Mouse (Mus musculus) MEL (cell line): Measurements from ENCODE around the gene Actn2.

Source experiments
- CTCF ChIP-seq, 3 experiments: IDR thresholded peaks in 2 of 3; conservative IDR thresholded peaks in 1 of 3; 2 replicates each; pipeline ENCODE4 v1.5.1; 2011 to 2012; ENCODE audit warnings: low read length in 3 of 3, low read depth in 2 of 3, mild to moderate bottlenecking in 2 of 3, improper control_type of control experiment in 1 of 3, inconsistent platforms in 1 of 3, mixed read lengths in 1 of 3, moderate library complexity in 1 of 3; ENCODE audit not compliant: control insufficient read depth in 1 of 3, insufficient read depth in 1 of 3, poor library complexity in 1 of 3, severe bottlenecking in 1 of 3
- EP300 ChIP-seq, 2 experiments: IDR thresholded peaks; 2 replicates each; pipeline ENCODE4 v1.6.1; 2011; ENCODE audit warnings: improper control_type of control experiment in 2 of 2, low read length in 2 of 2, low read depth in 1 of 2, mild to moderate bottlenecking in 1 of 2
- ETS1 ChIP-seq: IDR thresholded peaks from 2 replicates; pipeline ENCODE4 v1.6.1; 2012; ENCODE audit warnings: low read depth, mild to moderate bottlenecking, inconsistent platforms, low read length, improper control_type of control experiment, moderate library complexity
- MYC ChIP-seq: IDR thresholded peaks from 2 replicates; pipeline ENCODE4 v1.6.1; 2011; ENCODE audit warnings: low read depth, mild to moderate bottlenecking, low read length, improper control_type of control experiment, moderate library complexity
- POLR2A ChIP-seq, 2 experiments: IDR thresholded peaks; 2 replicates each; pipeline ENCODE4 v1.6.1; 2011 to 2012; ENCODE audit warnings: low read length in 2 of 2, mild to moderate bottlenecking in 2 of 2, control low read depth in 1 of 2, improper control_type of control experiment in 1 of 2, low read depth in 1 of 2, moderate library complexity in 1 of 2; ENCODE audit not compliant: control insufficient read depth in 1 of 2, insufficient read depth in 1 of 2, poor library complexity in 1 of 2
- POLR2AphosphoS5 ChIP-seq: IDR thresholded peaks from 2 replicates; pipeline ENCODE4 v1.6.1; 2012; ENCODE audit warnings: low read depth, borderline replicate concordance, mild to moderate bottlenecking, inconsistent platforms, low read length, moderate library complexity, mixed read lengths
- UBTF ChIP-seq: IDR thresholded peaks from 2 replicates; pipeline ENCODE4 v1.6.1; 2012; ENCODE audit warnings: low read depth, mild to moderate bottlenecking, inconsistent platforms, low read length, improper control_type of control experiment, moderate library complexity, borderline replicate concordance; ENCODE audit not compliant: insufficient read depth
- ZKSCAN1 ChIP-seq: IDR thresholded peaks from 2 replicates; pipeline ENCODE4 v1.6.1; 2012; ENCODE audit warnings: low read depth, mild to moderate bottlenecking, inconsistent platforms, low read length, improper control_type of control experiment, moderate library complexity
- ZNF384 ChIP-seq: IDR thresholded peaks from 2 replicates; pipeline ENCODE4 v1.6.1; 2012; ENCODE audit warnings: low read depth, mild to moderate bottlenecking, inconsistent platforms, low read length, improper control_type of control experiment

DNA sequence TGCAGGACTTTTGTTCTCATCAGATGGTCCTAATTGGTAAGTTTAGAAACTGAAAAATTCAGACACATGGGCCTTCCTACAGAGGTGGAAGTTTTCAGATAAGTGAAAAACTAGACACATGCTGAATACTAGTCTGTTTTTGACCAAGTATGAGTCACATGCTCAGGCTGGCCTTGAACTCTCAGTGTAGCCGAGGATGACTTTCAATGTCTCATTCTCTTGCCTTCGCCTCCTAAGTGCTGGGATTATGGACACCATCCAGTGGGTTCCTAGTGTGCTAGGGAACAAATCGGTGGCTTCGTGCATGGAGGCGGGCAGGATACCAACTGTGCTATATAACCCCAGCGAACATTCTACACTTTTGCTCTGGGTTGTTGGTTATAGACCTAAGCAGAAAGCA, 13.0 kb downstream of the Actn2 start:
- TF ChIP-seq ZKSCAN1 (no peak), POLR2A (IDR thresholded peaks at IDR 0.05; ENCODE audit: control insufficient read depth in 1 of 2, insufficient read depth in 1 of 2, low read depth in 1 of 2, low read length in 2 of 2, poor library complexity in 1 of 2) (no peak), CTCF (IDR thresholded peaks at IDR 0.05 in 2 of 3, conservative IDR thresholded peaks at IDR 0.05 in 1 of 3; ENCODE audit: control insufficient read depth in 1 of 3, insufficient read depth in 1 of 3, low read depth in 2 of 3, low read length in 3 of 3, poor library complexity in 1 of 3, severe bottlenecking in 1 of 3) (no peak), EP300 (IDR thresholded peaks at IDR 0.05; ENCODE audit: low read depth in 1 of 2, low read length in 2 of 2) (no peak), UBTF (no peak), POLR2AphosphoS5 (no peak), ETS1 (no peak), MYC (no peak), ZNF384 (no peak)
